Mouse (Mus musculus): Measurements from ENCODE around the gene Gm20388. TPM values are rescaled to one million over a fixed set of nuclear protein-coding genes. Genes with fewer than 3 reads are reported as not detected.
"Not testable (repeated sequence)": the region's sequence is repeated elsewhere in the genome, so short reads cannot be mapped to it uniquely, and the experiment has no call there.

Gene Gm20388
- polyA plus RNA-seq, 1 experiment from 2014 or later = 7.4 TPM

GRCm38 (mm10) chr8:121316009-121316408, 1405.4 kb downstream of the Gm20388 start:
- Histone ChIP-seq H3K27me3 (ENCODE audit: control insufficient read depth, insufficient read depth, low read length) (no peaks in the 10 kb centered on the region), H3K9ac (ENCODE audit: low read length) (no peak overlapping the region), H3K36me3 (ENCODE audit: control insufficient read depth, insufficient read depth, low read length) (no peaks in the 10 kb centered on the region), H3K27ac (ENCODE audit: low read length) (no peak overlapping the region), H3K4me2 (ENCODE audit: low read depth, low read length) (no peak overlapping the region), H3K4me1 (ENCODE audit: control insufficient read depth, insufficient read depth, low read length) (peaks cover 16% of the 10 kb centered on the region), H3K9me3 (replicated peaks; ENCODE audit: control insufficient read depth, low read length) (no peaks in the 10 kb centered on the region), H3K4me3 (replicated peaks; ENCODE audit: low read length) (no peak overlapping the region)
- no peak for ATAC-seq (ENCODE audit: insufficient read depth, low FRiP score)
- 20% methylated on average over 18 of the region's 18 CpGs for WGBS

- H3K27ac ChIP-seq (ENCODE audit: low read length); ATAC-seq (ENCODE audit: insufficient read depth, low FRiP score); H3K9ac ChIP-seq (ENCODE audit: low read length); H3K4me2 ChIP-seq (ENCODE audit: low read depth, low read length); H3K27me3 ChIP-seq (ENCODE audit: control insufficient read depth, insufficient read depth, low read length); H3K36me3 ChIP-seq (ENCODE audit: control insufficient read depth, insufficient read depth, low read length); H3K4me3 ChIP-seq (replicated peaks; ENCODE audit: low read length); H3K9me3 ChIP-seq (replicated peaks; ENCODE audit: control insufficient read depth, low read length): not testable (repeated sequence)
- WGBS = 0% methylated on average over 1 of the region's 19 CpGs
- peaks cover 10% of the 10 kb centered on the region; the same call in 1 of the 2 replicates for H3K4me1 ChIP-seq (ENCODE audit: control insufficient read depth, insufficient read depth, low read length)
These were observed 1408.1 kb downstream of the Gm20388 start for GRCm38 (mm10) chr8:121318756-121319155.

- H3K9me3 ChIP-seq (replicated peaks; ENCODE audit: control insufficient read depth, low read length) = no peaks in the 10 kb centered on the region
- H3K4me2 ChIP-seq (ENCODE audit: low read depth, low read length) = no peak overlapping the region
- no peaks in the 10 kb centered on the region for H3K36me3 ChIP-seq (ENCODE audit: control insufficient read depth, insufficient read depth, low read length)
- H3K27ac ChIP-seq (ENCODE audit: low read length) = no peak overlapping the region
- no peak overlapping the region for H3K4me3 ChIP-seq (replicated peaks; ENCODE audit: low read length)
- WGBS = 59% methylated on average over 5 of the region's 5 CpGs
- H3K4me1 ChIP-seq (ENCODE audit: control insufficient read depth, insufficient read depth, low read length) = peaks cover 10% of the 10 kb centered on the region; the same call in 1 of the 2 replicates
- no peak for ATAC-seq (ENCODE audit: insufficient read depth, low FRiP score)
- H3K9ac ChIP-seq (ENCODE audit: low read length) = no peak overlapping the region
- no peaks in the 10 kb centered on the region for H3K27me3 ChIP-seq (ENCODE audit: control insufficient read depth, insufficient read depth, low read length)
These were observed 1408.8 kb downstream of the Gm20388 start for GRCm38 (mm10) chr8:121319491-121319890.

GRCm38 (mm10) chr8:121326164-121326910, 1415.7 kb downstream of the Gm20388 start:
- ATAC-seq (ENCODE audit: insufficient read depth, low FRiP score) = peak; percentile 59; the same call in 1 of the 2 replicates
- Histone ChIP-seq H3K9ac (ENCODE audit: low read length) (no peak overlapping the region; the same call in 1 of the 2 replicates), H3K4me1 (ENCODE audit: control insufficient read depth, insufficient read depth, low read length) (peaks cover 10% of the 10 kb centered on the region), H3K27me3 (ENCODE audit: control insufficient read depth, insufficient read depth, low read length) (no peaks in the 10 kb centered on the region), H3K4me3 (replicated peaks; ENCODE audit: low read length) (no peak overlapping the region), H3K4me2 (ENCODE audit: low read depth, low read length) (no peak overlapping the region), H3K9me3 (replicated peaks; ENCODE audit: control insufficient read depth, low read length) (no peaks in the 10 kb centered on the region), H3K27ac (ENCODE audit: low read length) (peak overlapping the region; percentile 23), H3K36me3 (ENCODE audit: control insufficient read depth, insufficient read depth, low read length) (no peaks in the 10 kb centered on the region)
- 34% methylated on average over 18 of the region's 18 CpGs for WGBS

GRCm38 (mm10) chr8:121332436-121332835, 1421.8 kb downstream of the Gm20388 start:
- Histone ChIP-seq H3K9me3 (replicated peaks; ENCODE audit: control insufficient read depth, low read length) (peaks cover 4% of the 10 kb centered on the region; the same call in 1 of the 2 replicates), H3K27ac (ENCODE audit: low read length) (no peak overlapping the region), H3K4me1 (ENCODE audit: control insufficient read depth, insufficient read depth, low read length) (peaks cover 9% of the 10 kb centered on the region), H3K4me2 (ENCODE audit: low read depth, low read length) (no peak overlapping the region), H3K27me3 (ENCODE audit: control insufficient read depth, insufficient read depth, low read length) (no peaks in the 10 kb centered on the region), H3K4me3 (replicated peaks; ENCODE audit: low read length) (no peak overlapping the region), H3K9ac (ENCODE audit: low read length) (no peak overlapping the region), H3K36me3 (ENCODE audit: control insufficient read depth, insufficient read depth, low read length) (no peaks in the 10 kb centered on the region)
- peak; percentile 21; the same call in 1 of the 2 replicates for ATAC-seq (ENCODE audit: insufficient read depth, low FRiP score)
- WGBS = 35% methylated on average over 8 of the region's 8 CpGs

- Histone ChIP-seq H3K4me2 (ENCODE audit: low read depth, low read length) (no peak overlapping the region), H3K9ac (ENCODE audit: low read length) (peak overlapping the region; percentile 29), H3K9me3 (replicated peaks; ENCODE audit: control insufficient read depth, low read length) (peaks cover 4% of the 10 kb centered on the region; the same call in 1 of the 2 replicates), H3K27me3 (ENCODE audit: control insufficient read depth, insufficient read depth, low read length) (no peaks in the 10 kb centered on the region), H3K36me3 (ENCODE audit: control insufficient read depth, insufficient read depth, low read length) (no peaks in the 10 kb centered on the region), H3K27ac (ENCODE audit: low read length) (peak overlapping the region; percentile 16; the same call in 1 of the 2 replicates), H3K4me1 (ENCODE audit: control insufficient read depth, insufficient read depth, low read length) (peaks cover 9% of the 10 kb centered on the region), H3K4me3 (replicated peaks; ENCODE audit: low read length) (no peak overlapping the region)
- peak; percentile 34; the same call in 1 of the 2 replicates for ATAC-seq (ENCODE audit: insufficient read depth, low FRiP score)
- 47% methylated on average over 33 of the region's 33 CpGs for WGBS
These were observed 1424.1 kb downstream of the Gm20388 start for GRCm38 (mm10) chr8:121334495-121335424.

GRCm38 (mm10) chr8:121335684-121336083, 1425.0 kb downstream of the Gm20388 start:
- Histone ChIP-seq H3K4me1 (ENCODE audit: control insufficient read depth, insufficient read depth, low read length) (peaks cover 9% of the 10 kb centered on the region), H3K27ac (ENCODE audit: low read length) (no peak overlapping the region), H3K9me3 (replicated peaks; ENCODE audit: control insufficient read depth, low read length) (peaks cover 4% of the 10 kb centered on the region; the same call in 1 of the 2 replicates), H3K9ac (ENCODE audit: low read length) (no peak overlapping the region), H3K4me2 (ENCODE audit: low read depth, low read length) (no peak overlapping the region), H3K27me3 (ENCODE audit: control insufficient read depth, insufficient read depth, low read length) (no peaks in the 10 kb centered on the region), H3K36me3 (ENCODE audit: control insufficient read depth, insufficient read depth, low read length) (no peaks in the 10 kb centered on the region), H3K4me3 (replicated peaks; ENCODE audit: low read length) (no peak overlapping the region)
- WGBS = 97% methylated on average over 7 of the region's 7 CpGs
- no peak for ATAC-seq (ENCODE audit: insufficient read depth, low FRiP score)

- Histone ChIP-seq H3K9ac (ENCODE audit: low read length) (no peak overlapping the region), H3K27ac (ENCODE audit: low read length) (0 out of 2 replicates have a peak overlapping the region, but pooled peaks have one; percentile 23), H3K27me3 (ENCODE audit: control insufficient read depth, insufficient read depth, low read length) (no peaks in the 10 kb centered on the region), H3K4me3 (replicated peaks; ENCODE audit: low read length) (no peak overlapping the region), H3K36me3 (ENCODE audit: control insufficient read depth, insufficient read depth, low read length) (no peaks in the 10 kb centered on the region), H3K9me3 (replicated peaks; ENCODE audit: control insufficient read depth, low read length) (no peaks in the 10 kb centered on the region), H3K4me2 (ENCODE audit: low read depth, low read length) (no peak overlapping the region), H3K4me1 (ENCODE audit: control insufficient read depth, insufficient read depth, low read length) (peaks cover 18% of the 10 kb centered on the region; the same call in 1 of the 2 replicates)
- ATAC-seq (ENCODE audit: insufficient read depth, low FRiP score) = no peak
- 40% methylated on average over 13 of the region's 13 CpGs for WGBS
These were observed 1432.3 kb downstream of the Gm20388 start for GRCm38 (mm10) chr8:121342931-121343330.
